Mouse (Mus musculus): Measurements from ENCODE around the gene Ptgds.
A peak's percentile ranks its signal among the peaks of the same experiment; 100 is the strongest.

Gene Ptgds

DNA sequence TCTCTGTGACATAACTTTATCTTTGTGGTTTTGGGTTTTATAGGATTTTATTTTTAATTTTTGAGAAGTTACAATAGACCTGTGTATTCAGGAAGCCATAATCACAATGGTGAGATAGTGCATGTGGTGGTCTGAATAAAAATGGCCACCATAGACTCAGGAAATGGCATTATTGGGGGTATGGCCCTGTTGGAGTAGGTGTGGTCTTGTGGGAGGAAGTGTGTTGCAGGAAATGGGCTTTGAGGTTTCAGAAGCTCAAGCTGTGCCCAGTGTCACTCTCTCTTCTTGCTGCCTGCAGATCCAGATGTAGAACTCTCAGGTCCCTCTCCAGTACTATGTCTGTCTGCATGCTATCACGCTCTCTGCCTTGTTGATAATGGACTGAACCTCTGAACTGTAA, 10.7 kb upstream of the Ptgds start:
- DNase-seq (ENCODE audit: low read depth), result no peak

GRCm38 (mm10) chr2:25479551-25480311, 9.9 kb upstream of the Ptgds start:
- DNase-seq (ENCODE audit: low read depth), result no peak

GRCm38 (mm10) chr2:25477967-25478675, 8.3 kb upstream of the Ptgds start:
- no peak for DNase-seq (ENCODE audit: low read depth)

- no peak for DNase-seq (ENCODE audit: low read depth)
These were observed 7.7 kb upstream of the Ptgds start for GRCm38 (mm10) chr2:25477541-25477940.

GRCm38 (mm10) chr2:25472550-25472949, 2.7 kb upstream of the Ptgds start:
- DNase-seq (ENCODE audit: low read depth), result no peak

DNA sequence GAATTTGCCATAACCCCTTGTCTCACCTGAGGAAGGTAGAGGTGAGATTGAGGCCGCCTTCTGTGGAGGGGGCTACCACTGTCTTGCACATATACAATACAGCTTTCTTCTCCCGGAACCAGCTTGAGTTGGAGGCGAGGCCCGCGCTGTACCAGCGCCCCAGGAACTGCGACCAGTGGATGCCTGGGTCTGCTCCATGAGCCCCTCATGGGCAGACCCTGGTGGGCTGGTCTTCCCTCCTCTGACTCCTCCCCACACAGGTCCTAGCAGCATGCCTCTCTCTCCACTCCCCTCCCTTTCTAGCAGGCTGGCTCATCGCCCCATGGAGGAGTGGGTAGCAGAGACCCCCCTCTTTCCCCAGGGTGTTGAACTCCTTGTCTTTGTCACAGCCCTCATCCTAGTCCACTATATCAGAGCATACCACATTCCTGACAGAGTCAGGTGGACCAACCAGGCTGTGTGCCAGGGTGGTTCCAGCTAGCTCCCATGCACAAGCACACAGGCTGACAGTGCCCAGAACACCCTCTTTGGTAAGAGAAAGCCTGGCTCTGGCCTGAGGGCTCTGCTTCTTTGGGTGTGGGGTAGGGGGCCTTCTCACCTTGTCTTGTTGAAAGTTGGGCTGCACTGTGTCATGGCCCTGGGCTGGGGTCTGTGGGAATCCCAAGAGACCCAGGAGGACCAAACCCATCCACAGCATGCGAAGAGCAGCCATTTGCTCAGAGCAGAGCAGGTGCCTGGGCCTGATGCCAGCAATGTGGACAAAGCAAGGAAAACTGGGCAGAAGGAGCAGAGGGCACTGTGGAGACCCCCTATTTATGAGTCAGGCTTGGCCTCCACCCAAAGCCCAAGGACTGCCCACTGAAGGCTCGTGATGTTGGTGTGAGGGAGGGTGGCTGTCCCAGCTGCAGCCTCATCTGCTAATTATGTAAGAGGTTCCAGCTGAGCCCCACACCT, 607 bp downstream of the Ptgds start:
- no peak for DNase-seq (ENCODE audit: low read depth)

GRCm38 (mm10) chr2:25467606-25468303, 2.1 kb downstream of the Ptgds start:
- peak; percentile 20 for DNase-seq (ENCODE audit: low read depth)

DNA sequence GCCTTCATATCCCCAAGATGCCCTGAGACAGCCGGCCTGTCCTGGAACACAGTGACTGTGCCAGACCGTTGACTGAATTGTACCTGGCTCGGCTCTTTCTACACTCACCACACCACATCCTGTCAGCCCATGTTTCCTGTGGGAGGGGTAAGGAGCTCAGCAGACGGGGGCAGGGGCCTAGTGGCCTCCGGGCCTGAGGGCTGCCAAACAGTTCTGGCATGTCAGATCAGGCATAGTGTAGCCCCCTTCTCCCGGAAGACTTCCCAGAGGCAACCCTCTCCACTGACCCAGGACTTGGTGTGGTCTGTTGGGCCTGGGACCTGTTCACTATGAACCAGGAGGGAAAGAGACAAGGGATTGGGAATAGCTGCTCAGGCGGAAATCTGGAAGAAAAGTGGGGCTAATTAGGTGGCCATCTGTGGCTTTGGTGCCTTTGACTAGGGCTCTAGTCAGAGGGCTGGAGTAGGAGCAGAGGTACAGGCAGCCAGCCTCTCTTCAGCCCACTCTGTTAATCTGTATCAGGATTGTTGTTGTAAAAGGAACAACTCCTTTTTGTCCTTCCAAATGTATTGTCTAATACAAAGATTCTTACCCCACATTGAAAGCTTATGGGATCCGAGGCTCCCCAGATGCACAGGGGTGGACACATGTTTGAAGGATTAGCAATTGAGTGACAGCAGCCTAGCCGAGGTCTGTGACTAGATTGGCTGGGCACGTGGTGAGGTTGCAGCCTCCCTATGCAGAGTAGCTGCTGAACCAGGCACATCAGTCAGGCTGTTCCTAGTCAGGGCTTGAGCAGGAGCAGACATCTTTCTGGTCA, 3.8 kb downstream of the Ptgds start:
- DNase-seq (ENCODE audit: low read depth), result peak; percentile 83

GRCm38 (mm10) chr2:25465256-25465655, 4.6 kb downstream of the Ptgds start:
- DNase-seq (ENCODE audit: low read depth), result no peak

GRCm38 (mm10) chr2:25463630-25464029, 6.2 kb downstream of the Ptgds start:
- DNase-seq (ENCODE audit: low read depth), result peak; percentile 18

GRCm38 (mm10) chr2:25461407-25461806, 8.4 kb downstream of the Ptgds start:
- no peak for DNase-seq (ENCODE audit: low read depth)

DNA sequence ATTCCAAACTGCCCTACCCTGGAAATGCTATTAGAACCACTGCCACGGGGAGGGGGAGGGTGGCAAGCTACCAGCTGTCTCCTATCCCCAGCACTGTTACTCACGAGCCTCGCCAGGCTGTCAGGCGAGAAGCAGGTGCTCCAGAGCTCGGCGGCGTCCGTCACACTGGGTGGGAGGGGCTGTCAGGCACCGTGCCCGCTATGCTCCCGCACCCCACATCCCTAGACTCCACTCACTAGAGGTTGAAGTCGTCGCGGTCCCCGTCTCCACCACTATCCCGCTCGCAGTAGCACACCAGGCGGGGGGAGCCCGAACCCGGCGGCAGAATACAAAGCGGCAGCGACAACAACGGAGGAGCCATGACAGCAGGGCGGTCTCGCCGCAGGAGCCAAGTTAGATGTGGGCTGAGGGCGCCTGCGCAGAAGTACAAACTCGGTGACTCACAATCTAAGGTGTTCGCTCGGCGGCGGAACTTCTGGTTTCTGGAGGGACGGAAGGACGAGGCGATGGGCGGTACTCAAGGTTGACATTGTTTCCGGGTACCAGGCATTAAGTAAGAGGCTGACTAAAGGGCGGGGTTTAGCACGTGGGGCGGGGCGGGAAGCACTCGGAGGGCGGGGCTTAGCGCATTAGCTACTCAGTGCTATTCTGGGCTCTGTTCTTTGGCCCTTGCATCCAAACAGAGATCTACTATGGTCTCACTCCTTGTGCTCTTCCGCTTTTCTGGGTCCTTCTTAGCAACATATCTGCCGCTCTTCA, 9.1 kb downstream of the Ptgds start, which contains the start of gene Paxx:
Gene Paxx, minus strand, starts transcription at position 544 of the 759 bp plus-strand sequence.
- DNase-seq (ENCODE audit: low read depth), result peak; percentile 99

DNA sequence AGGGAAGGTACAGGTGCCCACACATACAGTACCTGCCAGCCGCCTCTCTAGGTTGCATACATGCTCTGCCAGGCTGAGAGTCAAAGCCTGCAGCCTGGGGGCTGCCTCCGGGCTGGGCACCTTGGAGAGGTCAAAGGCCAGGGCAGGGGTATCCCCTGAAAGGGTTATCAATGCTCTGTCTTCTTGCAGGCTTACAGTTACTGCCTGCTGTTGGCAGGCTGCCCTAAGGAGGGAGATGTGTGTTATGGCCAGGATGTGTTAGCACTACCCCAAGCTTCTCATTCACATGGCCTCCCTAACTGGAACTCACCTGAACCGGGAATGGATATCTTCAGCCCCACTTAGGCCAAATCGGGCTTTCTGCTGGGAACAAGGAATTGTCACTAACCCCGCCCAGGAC, 9.7 kb downstream of the Ptgds start:
- no peak for DNase-seq (ENCODE audit: low read depth)

- DNase-seq (ENCODE audit: low read depth), result no peak
These were observed 10.9 kb downstream of the Ptgds start for GRCm38 (mm10) chr2:25458911-25459310.

DNA sequence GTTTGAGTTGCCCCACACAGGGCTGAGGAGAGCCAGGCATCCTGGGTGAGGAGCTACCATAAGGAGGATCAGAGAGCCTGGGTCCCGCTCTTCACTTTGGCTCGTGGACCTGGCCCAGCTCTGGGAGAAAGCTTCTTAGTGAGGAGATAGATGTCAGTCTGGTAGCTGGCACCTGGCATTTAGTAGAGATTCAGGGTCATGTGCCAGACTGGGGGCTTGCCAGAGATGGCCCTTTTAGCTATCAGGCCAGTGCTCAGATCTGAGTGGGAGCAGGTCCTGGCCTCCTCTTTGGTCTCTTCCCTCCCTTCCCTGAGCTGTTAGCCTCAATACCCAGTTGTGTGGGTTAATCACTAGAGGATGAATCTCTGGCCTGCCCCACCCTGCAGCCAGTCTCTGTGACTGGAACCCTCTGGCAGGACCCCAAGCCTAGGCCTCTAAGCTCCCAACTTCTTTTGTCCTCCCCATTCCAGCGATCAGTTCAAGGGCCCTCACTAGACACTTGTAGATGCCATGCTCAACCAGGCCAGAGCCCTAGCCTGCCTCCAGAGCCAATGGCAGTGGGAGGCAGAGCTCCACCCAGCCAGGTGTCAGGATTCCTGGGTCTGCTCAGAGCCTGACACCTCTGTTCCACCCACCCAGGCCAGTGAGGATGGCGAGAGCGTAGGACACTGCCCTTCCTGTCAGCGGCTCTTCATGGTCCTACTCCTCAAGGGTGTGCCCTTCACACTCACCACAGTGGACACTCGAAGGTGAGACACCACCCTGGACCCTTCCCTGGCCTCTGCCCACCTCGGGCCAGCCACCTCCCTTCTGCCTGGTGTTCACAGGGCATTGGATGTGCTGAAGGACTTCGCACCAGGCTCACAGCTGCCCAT, 12.6 kb downstream of the Ptgds start:
- no peak for DNase-seq (ENCODE audit: low read depth)

- DNase-seq (ENCODE audit: low read depth), result no peak
These were observed 13.5 kb downstream of the Ptgds start, which contains the start of gene Clic3 for GRCm38 (mm10) chr2:25456205-25456953. Gene Clic3, plus strand, starts transcription at chr2:25456838.

GRCm38 (mm10) chr2:25452951-25453350, 16.9 kb downstream of the Ptgds start:
- DNase-seq (ENCODE audit: low read depth), result no peak
